Mouse (Mus musculus) limb, embryonic 14.5 days (tissue): ENCODE measurements around the gene Apc2. TPM values are rescaled to one million over a fixed set of nuclear protein-coding genes. Genes with fewer than 3 reads are reported as not detected.

Experiments
- ATAC-seq: fragments of 200-750 bp; cut with Nextera tagmentation; 2 replicates; pipeline ENCODE4 v1.8.0; 2017; ENCODE audit warnings: low read depth, moderate number of reproducible peaks, moderate TSS enrichment; ENCODE audit not compliant: low FRiP score
- DNase-seq: peaks from one replicate; pipeline ENCODE4 v3.0.0-alpha.2; 2015; ENCODE audit warnings: low spot score
- H3K27ac ChIP-seq: fragments of 300-500 bp; sonication (generic); replicated peaks from 2 replicates; pipeline ENCODE4 v1.5.1; 2014; ENCODE audit warnings: low read depth, mild to moderate bottlenecking, low read length, moderate library complexity, mixed read lengths
- H3K27me3 ChIP-seq: fragments of 300-500 bp; sonication (generic); 2 replicates; pipeline ENCODE4 v1.6.1; 2014; ENCODE audit warnings: low read length, mixed read lengths; ENCODE audit not compliant: control insufficient read depth, insufficient read depth
- H3K36me3 ChIP-seq: fragments of 300-500 bp; sonication (generic); 2 replicates; pipeline ENCODE4 v1.6.1; 2014; ENCODE audit warnings: mild to moderate bottlenecking, low read length, moderate library complexity, mixed read lengths; ENCODE audit not compliant: control insufficient read depth, insufficient read depth
- H3K4me1 ChIP-seq: fragments of 300-500 bp; sonication (generic); 2 replicates; pipeline ENCODE4 v1.6.1; 2014; ENCODE audit warnings: antibody characterized with exemption, low read length, mixed read lengths; ENCODE audit not compliant: control insufficient read depth, insufficient read depth
- H3K4me2 ChIP-seq: fragments of 300-500 bp; sonication (generic); replicated peaks from 2 replicates; pipeline ENCODE4 v1.6.1; 2014; ENCODE audit warnings: low read depth, mild to moderate bottlenecking, low read length, moderate library complexity; ENCODE audit not compliant: severe bottlenecking
- H3K4me3 ChIP-seq: fragments of 300-500 bp; sonication (generic); replicated peaks from 2 replicates; pipeline ENCODE4 v1.5.1; 2014; ENCODE audit warnings: low read length
- H3K9ac ChIP-seq: fragments of 300-500 bp; sonication (generic); 2 replicates; pipeline ENCODE4 v1.6.1; 2014; ENCODE audit warnings: mild to moderate bottlenecking, low read depth, low read length, moderate library complexity; ENCODE audit not compliant: severe bottlenecking
- H3K9me3 ChIP-seq: fragments of 300-500 bp; sonication (generic); 2 replicates; pipeline ENCODE4 v1.6.1; 2016; ENCODE audit warnings: low read length; ENCODE audit not compliant: control insufficient read depth
- POLR2A ChIP-seq: fragments of 200-500 bp; IDR thresholded peaks from 2 replicates; pipeline ENCODE4 v1.8.0; 2012; ENCODE audit warnings: inconsistent platforms, mild to moderate bottlenecking, moderate library complexity, borderline replicate concordance; ENCODE audit not compliant: insufficient read depth, insufficient read length; ENCODE audit errors: extremely low read depth
- WGBS: fragments of 180-500 bp; shearing (Covaris S2); extraction: QIAGEN DNeasy Blood & Tissue Kit; methylation state at CpG from one replicate; pipeline ENCODE4 v1.1.7; 2014; 5-methylcytosine and 5-hydroxymethylcytosine counted together
- polyA plus RNA-seq, 2 experiments: library from polyadenylated mRNA; depleted of rRNA in 1 of 2; stranded (reverse) in 1 of 2; unstranded in 1 of 2; fragments of >200 nt; fragmentation: Nextera tagmentation in 1 of 2; extraction: Ambion mirVana in 1 of 2; gene quantifications; 2 replicates each; pipeline versions ENCODE4 v1.2.1 to v1.2.3; 2012 to 2014

Apc2 gene
- polyA plus RNA-seq, 2 experiments, result 1.5 to 2.5 TPM

DNA sequence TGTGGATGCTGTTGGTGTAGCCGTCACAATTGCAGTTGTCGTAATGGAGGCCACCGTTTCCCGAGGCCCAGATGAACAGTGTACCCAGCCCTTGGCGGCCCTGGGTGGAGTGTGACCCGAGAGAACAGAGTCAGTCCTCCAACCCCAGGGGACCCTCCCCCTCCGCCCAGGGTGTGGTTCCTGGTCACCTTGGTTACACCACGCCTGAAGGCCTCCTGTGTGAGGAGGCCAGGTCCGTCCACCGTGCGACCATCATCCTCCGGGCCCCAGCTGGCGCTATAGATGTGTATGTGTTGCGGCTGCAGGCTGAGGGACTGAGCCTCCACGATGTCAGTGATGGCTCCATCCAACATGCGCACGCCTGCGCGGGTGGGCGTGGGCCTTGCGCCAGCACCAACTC lies 29.3 kb downstream of the Apc2 start:
- TF ChIP-seq POLR2A, result no peak
- Histone ChIP-seq H3K9ac (no peak overlapping the region), H3K4me2 (no peak overlapping the region), H3K36me3 (no peaks in the 10 kb centered on the region), H3K27me3 (no peaks in the 10 kb centered on the region), H3K27ac (no peak overlapping the region), H3K4me1 (peaks cover 12% of the 10 kb centered on the region; the same call in 1 of the 2 replicates), H3K4me3 (no peak overlapping the region), H3K9me3 (no peaks in the 10 kb centered on the region)
- 80% methylated on average over 21 of the region's 21 CpGs for WGBS
- no peak for DNase-seq
- ATAC-seq, result no peak

DNA sequence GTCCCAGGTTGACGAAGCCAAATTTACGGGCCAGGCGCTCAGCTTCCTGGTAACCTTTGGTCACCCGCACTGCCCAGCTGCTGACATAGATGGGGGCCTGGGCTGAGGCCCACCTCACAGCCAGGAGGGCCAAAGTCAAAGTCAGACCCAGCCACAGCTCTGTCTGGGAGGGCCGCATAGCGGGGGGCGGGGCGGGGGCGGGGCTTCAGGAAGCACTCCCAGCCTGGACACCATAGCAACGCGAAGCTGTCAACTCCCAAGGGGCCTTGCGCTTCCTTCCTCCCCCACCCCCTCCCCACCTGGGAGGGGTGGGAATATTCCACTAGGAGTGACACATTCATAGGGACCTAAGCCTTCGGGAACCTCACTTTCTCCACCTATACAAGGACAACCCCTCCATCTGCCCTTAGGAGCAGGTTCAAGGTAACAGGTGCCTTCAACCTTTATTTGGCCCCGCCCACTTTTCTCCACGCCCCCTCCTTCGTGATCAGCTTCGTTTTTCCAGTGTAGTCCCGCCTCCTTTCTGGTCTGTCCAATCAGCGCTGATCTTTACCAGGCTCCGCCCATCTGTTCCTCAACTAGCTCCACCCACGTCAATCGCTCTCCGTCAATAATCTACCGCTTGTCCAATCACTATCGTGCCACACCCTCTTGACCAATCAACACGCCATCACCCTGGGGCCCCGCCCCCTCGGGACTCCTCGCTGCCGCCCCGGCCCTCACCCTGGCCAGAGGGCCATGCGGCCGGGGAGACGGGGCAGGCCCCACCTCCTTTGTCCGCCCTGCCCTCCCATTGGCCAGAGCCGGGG lies 33.7 kb downstream of the Apc2 start, which contains the start of the genes Pcsk4 and Reep6:
Gene Pcsk4, minus strand, starts transcription at position 226 of the 809 bp plus-strand sequence.
Gene Reep6, plus strand, starts transcription at position 681 of the 809 bp plus-strand sequence.
- no peaks in the 10 kb centered on the region for H3K27me3 ChIP-seq
- WGBS, result 3% methylated on average over 33 of the region's 36 CpGs

DNA sequence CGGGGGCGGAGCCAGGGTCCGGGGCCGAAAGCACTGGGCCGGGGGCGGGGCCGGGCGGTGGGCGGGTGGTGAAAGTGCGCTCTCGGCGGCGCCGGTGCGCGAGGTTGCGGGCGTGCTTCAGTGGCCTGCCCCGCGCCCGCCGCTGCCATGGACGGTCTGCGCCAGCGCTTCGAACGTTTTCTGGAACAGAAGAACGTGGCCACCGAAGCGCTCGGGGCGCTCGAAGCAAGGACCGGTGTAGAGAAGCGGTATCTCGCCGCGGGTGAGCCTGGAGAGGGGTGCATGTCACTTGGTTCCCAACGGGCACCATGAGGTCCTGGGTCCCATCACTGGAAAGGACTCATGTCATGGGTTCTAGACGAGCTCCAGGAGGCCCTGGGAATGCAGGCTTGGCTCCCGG lies 34.3 kb downstream of the Apc2 start:
- no peak for DNase-seq
- Histone ChIP-seq H3K9ac (peak overlapping the region; percentile 32), H3K4me1 (peaks cover 10% of the 10 kb centered on the region), H3K4me2 (peak overlapping the region; percentile 81), H3K9me3 (no peaks in the 10 kb centered on the region), H3K27me3 (no peaks in the 10 kb centered on the region), H3K36me3 (no peaks in the 10 kb centered on the region), H3K27ac (no peak overlapping the region), H3K4me3 (peak overlapping the region; percentile 47)
- no peak for ATAC-seq
- WGBS, result 2% methylated on average over 28 of the region's 41 CpGs
- no peak for TF ChIP-seq POLR2A

More for the DNA sequence above, 33.7 kb downstream of the Apc2 start, which contains the start of the genes Pcsk4 and Reep6:
- no peak for TF ChIP-seq POLR2A
- DNase-seq (peak; percentile 90), ATAC-seq (peak; percentile 94)
- Histone ChIP-seq H3K9ac (peak within 1 kb of the TSS; percentile 32), H3K27ac (no peak within 1 kb of the TSS), H3K36me3 (no peaks in the 10 kb centered on the region), H3K9me3 (no peaks in the 10 kb centered on the region), H3K4me1 (peaks cover 10% of the 10 kb centered on the region), H3K4me3 (peak within 1 kb of the TSS; percentile 47), H3K4me2 (peak within 1 kb of the TSS; percentile 81)

DNA sequence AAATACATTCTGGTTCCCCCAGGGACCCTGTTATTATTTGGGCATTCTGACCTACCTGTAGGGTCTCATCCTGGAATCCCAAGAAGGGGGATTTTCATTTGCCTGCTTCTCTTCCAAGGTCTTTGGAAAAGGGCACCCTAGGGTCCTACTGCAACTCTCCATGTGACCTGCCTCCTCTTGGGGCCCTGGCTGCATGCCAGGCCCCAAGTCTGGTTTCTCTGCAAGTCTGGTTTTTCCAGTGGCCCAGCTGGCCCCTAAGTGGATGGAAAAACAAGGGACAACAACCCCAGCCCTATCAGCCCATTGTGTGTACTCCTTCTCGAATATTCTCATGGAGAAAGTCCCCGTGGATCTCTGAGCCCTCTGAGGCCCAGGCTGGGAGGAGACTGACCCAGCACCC lies 35.1 kb downstream of the Apc2 start:
- Histone ChIP-seq H3K4me1 (peaks cover 10% of the 10 kb centered on the region), H3K4me2 (0 out of 2 replicates have a peak overlapping the region, but pooled peaks have one; percentile 1), H3K4me3 (no peak overlapping the region), H3K36me3 (no peaks in the 10 kb centered on the region), H3K27me3 (no peaks in the 10 kb centered on the region), H3K9me3 (no peaks in the 10 kb centered on the region), H3K27ac (no peak overlapping the region), H3K9ac (no peak overlapping the region)
- 77% methylated on average over 2 of the region's 2 CpGs for WGBS
- TF ChIP-seq POLR2A, result no peak
- DNase-seq, result no peak
- no peak for ATAC-seq

DNA sequence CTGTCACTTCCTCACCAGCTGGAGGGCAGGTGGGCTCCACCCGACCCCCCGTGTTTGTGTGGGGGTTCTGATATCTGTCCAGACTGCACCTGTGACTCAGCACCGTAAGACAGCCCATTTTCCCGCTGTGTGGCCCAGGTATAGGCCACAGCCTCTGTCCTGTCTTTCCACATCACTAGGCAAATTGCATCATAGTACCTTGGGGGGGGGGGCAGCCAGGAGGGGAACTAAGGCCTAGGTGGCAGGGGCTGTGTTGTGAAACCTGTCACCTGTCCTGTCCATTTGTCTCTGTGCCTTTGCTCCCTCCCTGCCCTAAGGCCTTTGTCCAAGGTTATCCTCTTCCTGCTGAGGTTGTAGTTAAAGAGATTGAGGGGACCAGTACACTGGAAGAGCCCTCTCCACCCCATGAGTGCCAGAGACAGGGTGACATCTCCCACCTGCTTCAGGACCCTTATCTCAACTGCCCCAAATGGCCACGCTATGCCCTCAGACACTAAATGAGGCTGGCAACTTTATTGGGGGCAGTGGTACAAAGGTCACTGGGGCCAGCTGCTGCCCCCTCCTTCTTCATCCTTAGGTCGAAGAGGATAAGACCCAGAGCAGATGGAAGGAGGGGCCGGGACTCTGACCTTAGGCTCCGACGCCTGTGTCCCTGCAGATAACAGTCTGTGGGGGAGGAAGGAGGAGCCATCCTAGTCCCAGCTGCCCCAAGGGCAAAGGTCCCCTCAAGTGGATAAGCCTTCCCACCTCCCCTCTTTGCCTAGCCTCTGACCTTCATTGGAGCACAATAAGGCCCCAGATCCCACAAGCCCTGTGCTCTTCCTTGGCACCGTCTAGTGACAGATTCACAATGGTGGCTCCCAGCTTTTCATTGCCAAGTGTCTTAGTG lies 36.1 kb downstream of the Apc2 start:
- 70% methylated on average over 10 of the region's 10 CpGs for WGBS
- Histone ChIP-seq H3K27me3 (no peaks in the 10 kb centered on the region), H3K4me1 (peaks cover 10% of the 10 kb centered on the region), H3K4me3 (no peak overlapping the region), H3K36me3 (no peaks in the 10 kb centered on the region), H3K27ac (no peak overlapping the region), H3K9me3 (no peaks in the 10 kb centered on the region), H3K9ac (no peak overlapping the region), H3K4me2 (no peak overlapping the region)
- ATAC-seq (no peak), DNase-seq (no peak)
- TF ChIP-seq POLR2A, result no peak
